Mouse (Mus musculus): ENCODE results near the gene Tmem198.

The Tmem198 gene

GRCm38 (mm10) chr1:75490785-75491551 is 11.6 kb downstream of the Tmem198 start:
- DNase-seq (ENCODE audit: low read depth) = no peak

GRCm38 (mm10) chr1:75492579-75493170 is 13.3 kb downstream of the Tmem198 start:
- DNase-seq (ENCODE audit: low read depth) = no peak

- peak; percentile 43 for DNase-seq (ENCODE audit: low read depth)
Observed at GRCm38 (mm10) chr1:75494878-75495548, 15.7 kb downstream of the Tmem198 start.

GRCm38 (mm10) chr1:75498897-75499296 is 19.6 kb downstream of the Tmem198 start:
- DNase-seq (ENCODE audit: low read depth) = no peak

- DNase-seq (ENCODE audit: low read depth) = no peak
Observed at GRCm38 (mm10) chr1:75499441-75499840, 20.1 kb downstream of the Tmem198 start.

GRCm38 (mm10) chr1:75501905-75502304 is 22.6 kb downstream of the Tmem198 start:
- DNase-seq (ENCODE audit: low read depth) = no peak

- no peak for DNase-seq (ENCODE audit: low read depth)
Observed at GRCm38 (mm10) chr1:75502945-75503650, 23.8 kb downstream of the Tmem198 start.

- no peak for DNase-seq (ENCODE audit: low read depth)
Observed at GRCm38 (mm10) chr1:75503651-75503980, 24.3 kb downstream of the Tmem198 start.

- DNase-seq (ENCODE audit: low read depth) = no peak
Observed at GRCm38 (mm10) chr1:75504256-75505045, 25.1 kb downstream of the Tmem198 start.

- DNase-seq (ENCODE audit: low read depth) = peak; percentile 20
Observed at GRCm38 (mm10) chr1:75505159-75505955, 26.0 kb downstream of the Tmem198 start.

- DNase-seq (ENCODE audit: low read depth) = no peak
Observed at GRCm38 (mm10) chr1:75505956-75506831, 26.9 kb downstream of the Tmem198 start, which contains the start of gene Obsl1. Obsl1 (minus strand) TSS chr1:75506452.

GRCm38 (mm10) chr1:75507006-75507405 is 27.7 kb downstream of the Tmem198 start, which contains the start of gene Inha:
Inha (plus strand) TSS chr1:75507077.
- no peak for DNase-seq (ENCODE audit: low read depth)

- DNase-seq (ENCODE audit: low read depth) = no peak
Observed at GRCm38 (mm10) chr1:75509586-75509985, 30.3 kb downstream of the Tmem198 start.

- no peak for DNase-seq (ENCODE audit: low read depth)
Observed at GRCm38 (mm10) chr1:75510154-75510553, 30.8 kb downstream of the Tmem198 start.

- DNase-seq (ENCODE audit: low read depth) = no peak
Observed at GRCm38 (mm10) chr1:75511437-75512210, 32.3 kb downstream of the Tmem198 start.

GRCm38 (mm10) chr1:75512550-75512949 is 33.2 kb downstream of the Tmem198 start:
- DNase-seq (ENCODE audit: low read depth) = no peak

GRCm38 (mm10) chr1:75516703-75517380 is 37.5 kb downstream of the Tmem198 start:
- peak; percentile 15 for DNase-seq (ENCODE audit: low read depth)

- no peak for DNase-seq (ENCODE audit: low read depth)
Observed at GRCm38 (mm10) chr1:75517984-75518383, 38.7 kb downstream of the Tmem198 start.

Measured in induced T-regulatory cell, adult 2 months (primary cell).